Mouse (Mus musculus) C2C12 (cell line): ENCODE measurements at regions not wholly inside any gene's neighbourhood (a gene's known extent, or its start where the extent isn't known, plus 50 kb on each side); places are given as distances from the start of the nearest gene placed in this dataset.

ENCODE experiments used
- H3K27me3 ChIP-seq: one replicate; pipeline ENCODE4 v1.6.1; 2011; ENCODE audit not compliant: control insufficient read depth, insufficient read depth, insufficient read length
- H3K36me3 ChIP-seq: one replicate; pipeline ENCODE4 v1.6.1; 2011; ENCODE audit not compliant: control insufficient read depth, insufficient read depth
- H3K4me3 ChIP-seq: one replicate; pipeline ENCODE4 v1.5.1; 2011; ENCODE audit warnings: mild to moderate bottlenecking, control low read depth; ENCODE audit not compliant: poor library complexity, insufficient read depth, severe bottlenecking
- H3K79me2 ChIP-seq: one replicate; pipeline ENCODE4 v1.6.1; 2011; ENCODE audit not compliant: control insufficient read depth, insufficient read depth
- H3K79me3 ChIP-seq: one replicate; pipeline ENCODE4 v1.6.1; 2011; ENCODE audit warnings: low read depth, control low read depth
- H3ac ChIP-seq: one replicate; pipeline ENCODE3; 2011; ENCODE audit warnings: low read depth; ENCODE audit not compliant: control insufficient read depth, insufficient read length
- CEBPB ChIP-seq: IDR thresholded peaks from one replicate; pipeline ENCODE4 v1.6.1; 2011; ENCODE audit warnings: low read depth, mild to moderate bottlenecking, control low read depth, moderate library complexity
- CTCF ChIP-seq: IDR thresholded peaks from one replicate; pipeline ENCODE4 v1.5.1; 2011; ENCODE audit not compliant: control insufficient read depth, insufficient read depth, insufficient read length
- FOSL1 ChIP-seq: IDR thresholded peaks from one replicate; pipeline ENCODE4 v1.8.0; 2011; ENCODE audit warnings: mild to moderate bottlenecking, low read length; ENCODE audit not compliant: poor library complexity, insufficient read depth, severe bottlenecking
- MAX ChIP-seq: IDR thresholded peaks from one replicate; pipeline ENCODE4 v1.6.1; 2011; ENCODE audit warnings: mild to moderate bottlenecking, control low read depth
- MYOD1 ChIP-seq: IDR thresholded peaks from one replicate; pipeline ENCODE4 v1.6.1; 2011; ENCODE audit warnings: low read depth; ENCODE audit not compliant: control insufficient read depth, insufficient read length
- MYOG ChIP-seq: IDR thresholded peaks from one replicate; pipeline ENCODE4 v1.6.1; 2011; ENCODE audit not compliant: control insufficient read depth, insufficient read length; ENCODE audit errors: extremely low read depth
- USF1 ChIP-seq: IDR thresholded peaks from one replicate; pipeline ENCODE4 v1.6.1; 2011; ENCODE audit warnings: low read depth, mild to moderate bottlenecking, control low read depth, moderate library complexity

- H3K79me3 ChIP-seq, result no peaks in the 10 kb centered on the region
- H3ac ChIP-seq, result no peak overlapping the region
- TF ChIP-seq USF1 (no peak), CTCF (no peak), MYOG (no peak), FOSL1 (no peak), MYOD1 (no peak), CEBPB (no peak), MAX (no peak)
- no peaks in the 10 kb centered on the region for H3K27me3 ChIP-seq
- no peaks in the 10 kb centered on the region for H3K79me2 ChIP-seq
- H3K4me3 ChIP-seq, result no peak overlapping the region
- H3K36me3 ChIP-seq, result no peaks in the 10 kb centered on the region
These were observed 150.3 kb upstream of the Gypa start for GRCm38 (mm10) chr8:80343299-80343698.

- no peak overlapping the region for H3ac ChIP-seq
- H3K79me3 ChIP-seq, result no peaks in the 10 kb centered on the region
- H3K27me3 ChIP-seq, result no peaks in the 10 kb centered on the region
- no peaks in the 10 kb centered on the region for H3K79me2 ChIP-seq
- no peaks in the 10 kb centered on the region for H3K36me3 ChIP-seq
- H3K4me3 ChIP-seq, result no peak overlapping the region
- TF ChIP-seq FOSL1 (no peak), CEBPB (no peak), CTCF (no peak), USF1 (no peak), MAX (no peak), MYOD1 (no peak), MYOG (no peak)
These were observed 155.7 kb upstream of the Gypa start for GRCm38 (mm10) chr8:80337872-80338271.

GRCm38 (mm10) chr8:80328676-80329075 lies 164.9 kb upstream of the Gypa start:
- H3K36me3 ChIP-seq, result no peaks in the 10 kb centered on the region
- no peaks in the 10 kb centered on the region for H3K79me3 ChIP-seq
- H3ac ChIP-seq, result no peak overlapping the region
- no peaks in the 10 kb centered on the region for H3K79me2 ChIP-seq
- H3K27me3 ChIP-seq, result peaks cover 5% of the 10 kb centered on the region
- no peak for TF ChIP-seq MAX
- TF ChIP-seq FOSL1, result no peak
- no peak for TF ChIP-seq MYOG
- no peak for TF ChIP-seq CEBPB
- no peak overlapping the region for H3K4me3 ChIP-seq

- no peaks in the 10 kb centered on the region for H3K79me2 ChIP-seq
- no peak overlapping the region for H3K4me3 ChIP-seq
- H3K79me3 ChIP-seq, result no peaks in the 10 kb centered on the region
- TF ChIP-seq CTCF, result no peak
- TF ChIP-seq MAX, result no peak
- H3K27me3 ChIP-seq, result peaks cover 8% of the 10 kb centered on the region
- H3K36me3 ChIP-seq, result no peaks in the 10 kb centered on the region
- no peak overlapping the region for H3ac ChIP-seq
These were observed 167.7 kb upstream of the Gypa start for GRCm38 (mm10) chr8:80325859-80326258.

GRCm38 (mm10) chr8:80325132-80325531 lies 168.4 kb upstream of the Gypa start:
- Histone ChIP-seq H3K36me3 (no peaks in the 10 kb centered on the region), H3K4me3 (no peak overlapping the region), H3K79me3 (no peaks in the 10 kb centered on the region), H3K27me3 (peaks cover 8% of the 10 kb centered on the region), H3K79me2 (no peaks in the 10 kb centered on the region), H3ac (no peak overlapping the region)
- TF ChIP-seq USF1, result no peak
- no peak for TF ChIP-seq MYOG
- TF ChIP-seq MYOD1, result no peak
- TF ChIP-seq CTCF, result no peak
- TF ChIP-seq FOSL1, result no peak

- H3K4me3 ChIP-seq, result no peak overlapping the region
- H3K79me2 ChIP-seq, result no peaks in the 10 kb centered on the region
- H3K36me3 ChIP-seq, result no peaks in the 10 kb centered on the region
- no peak overlapping the region for H3ac ChIP-seq
- no peaks in the 10 kb centered on the region for H3K79me3 ChIP-seq
- H3K27me3 ChIP-seq, result peaks cover 21% of the 10 kb centered on the region
- TF ChIP-seq USF1 (no peak), MYOD1 (no peak), CEBPB (no peak), MYOG (no peak), MAX (no peak)
These were observed 175.2 kb upstream of the Gypa start for GRCm38 (mm10) chr8:80318231-80318870.

- Histone ChIP-seq H3ac (no peak overlapping the region), H3K4me3 (no peak overlapping the region), H3K79me2 (no peaks in the 10 kb centered on the region), H3K36me3 (no peaks in the 10 kb centered on the region), H3K27me3 (peaks cover 28% of the 10 kb centered on the region), H3K79me3 (no peaks in the 10 kb centered on the region)
- TF ChIP-seq USF1, result no peak
- no peak for TF ChIP-seq CEBPB
- TF ChIP-seq CTCF, result no peak
- TF ChIP-seq FOSL1, result no peak
- no peak for TF ChIP-seq MYOD1
- no peak for TF ChIP-seq MAX
- TF ChIP-seq MYOG, result no peak
These were observed 178.2 kb upstream of the Gypa start for GRCm38 (mm10) chr8:80315371-80315770.
